Mouse (Mus musculus) G1E (cell line): Measurements from ENCODE around the gene Cep162.

Experiments used
- CTCF ChIP-seq: IDR thresholded peaks from 2 replicates; pipeline ENCODE4 v1.5.1; 2012; ENCODE audit warnings: low read depth, low read length, inconsistent platforms, mixed read lengths
- GATA1 ChIP-seq: IDR thresholded peaks from 2 replicates; pipeline ENCODE4 v1.6.1; 2012; ENCODE audit warnings: borderline replicate concordance, low read length, inconsistent platforms, mixed read lengths

DNA sequence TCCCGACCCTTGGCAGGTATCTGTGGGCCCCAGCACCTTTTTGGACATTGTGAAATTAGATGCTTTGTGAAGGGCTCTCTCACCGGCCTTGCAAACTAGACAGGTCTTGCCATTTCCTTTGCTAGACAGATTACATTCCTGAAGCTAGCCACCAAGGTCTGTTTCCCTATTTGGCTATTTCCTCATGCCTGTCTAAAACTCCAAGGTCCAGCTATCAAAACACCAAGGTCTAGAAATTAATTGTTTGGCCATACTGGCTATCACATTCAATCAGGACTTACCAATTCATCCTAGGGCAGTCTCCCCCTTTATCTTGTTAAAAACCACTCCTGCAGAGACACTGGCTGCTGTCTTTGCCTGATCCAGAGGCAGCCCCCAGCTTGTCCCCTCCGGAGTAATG, 87.3 kb downstream of the Cep162 start:
- TF ChIP-seq GATA1 (no peak), CTCF (no peak)
